Mouse (Mus musculus): ENCODE measurements around the gene Pbx2.

Pbx2 gene

GRCm38 (mm10) chr17:34604061-34604508 lies 13.0 kb downstream of the Pbx2 start, which contains the start of gene Agpat1:
Gene Agpat1 (plus strand): TSS chr17:34604262.
- DNase-seq (ENCODE audit: low spot score): peak; percentile 93

- no peak for DNase-seq (ENCODE audit: low spot score)
Measured at GRCm38 (mm10) chr17:34604511-34605237, 13.6 kb downstream of the Pbx2 start.

- DNase-seq (ENCODE audit: low spot score): peak; percentile 94
Measured at GRCm38 (mm10) chr17:34605609-34606008, 14.5 kb downstream of the Pbx2 start.

GRCm38 (mm10) chr17:34606186-34607039 lies 15.3 kb downstream of the Pbx2 start:
- no peak for DNase-seq (ENCODE audit: low spot score)

GRCm38 (mm10) chr17:34607997-34608396 lies 16.9 kb downstream of the Pbx2 start:
- no peak for DNase-seq (ENCODE audit: low spot score)

GRCm38 (mm10) chr17:34611050-34611449 lies 20.0 kb downstream of the Pbx2 start:
- DNase-seq (ENCODE audit: low spot score): no peak

- DNase-seq (ENCODE audit: low spot score): no peak
Measured at GRCm38 (mm10) chr17:34613054-34613645, 22.1 kb downstream of the Pbx2 start.

- no peak for DNase-seq (ENCODE audit: low spot score)
Measured at GRCm38 (mm10) chr17:34613830-34614229, 22.8 kb downstream of the Pbx2 start.

- no peak for DNase-seq (ENCODE audit: low spot score)
Measured at GRCm38 (mm10) chr17:34615871-34616270, 24.8 kb downstream of the Pbx2 start, which contains the start of gene Egfl8. Gene Egfl8 (minus strand): TSS chr17:34615971.

- no peak for DNase-seq (ENCODE audit: low spot score)
Measured at GRCm38 (mm10) chr17:34618999-34619398, 27.9 kb downstream of the Pbx2 start.

GRCm38 (mm10) chr17:34621006-34621405 lies 29.9 kb downstream of the Pbx2 start:
- no peak for DNase-seq (ENCODE audit: low spot score)

GRCm38 (mm10) chr17:34623161-34623560 lies 32.1 kb downstream of the Pbx2 start:
- no peak for DNase-seq (ENCODE audit: low spot score)

GRCm38 (mm10) chr17:34624981-34625380 lies 33.9 kb downstream of the Pbx2 start:
- no peak for DNase-seq (ENCODE audit: low spot score)

GRCm38 (mm10) chr17:34626062-34626772 lies 35.2 kb downstream of the Pbx2 start:
- no peak for DNase-seq (ENCODE audit: low spot score)

GRCm38 (mm10) chr17:34626773-34627092 lies 35.7 kb downstream of the Pbx2 start:
- no peak for DNase-seq (ENCODE audit: low spot score)

- DNase-seq (ENCODE audit: low spot score): no peak
Measured at GRCm38 (mm10) chr17:34627093-34627942, 36.3 kb downstream of the Pbx2 start.

- no peak for DNase-seq (ENCODE audit: low spot score)
Measured at GRCm38 (mm10) chr17:34627943-34628643, 37.0 kb downstream of the Pbx2 start, which contains the start of gene Ppt2. Gene Ppt2 (minus strand): TSS chr17:34628510.

- DNase-seq (ENCODE audit: low spot score): no peak
Measured at GRCm38 (mm10) chr17:34628644-34628967, 37.5 kb downstream of the Pbx2 start.

GRCm38 (mm10) chr17:34629221-34629751 lies 38.2 kb downstream of the Pbx2 start, which contains the start of gene Prrt1:
Gene Prrt1 (plus strand): TSS chr17:34629533.
- DNase-seq (ENCODE audit: low spot score): no peak
